Mouse (Mus musculus): ENCODE measurements around the gene Gm45208. TPM values are rescaled to one million over a fixed set of nuclear protein-coding genes. Genes with fewer than 3 reads are reported as not detected.
"Not testable (repeated sequence)": the region's sequence is repeated elsewhere in the genome, so short reads cannot be mapped to it uniquely, and the experiment has no call there.

Gene Gm45208
- total RNA-seq, 4 experiments from 2014 or later, result not detected

GRCm38 (mm10) chrX:7727176-7727575, 5.1 kb downstream of the Gm45208 start:
- no peak for DNase-seq (ENCODE audit: low spot score in 2 of 2)

GRCm38 (mm10) chrX:7728215-7728921, 6.3 kb downstream of the Gm45208 start, which contains the start of gene Praf2:
Praf2 (plus strand) TSS chrX:7728439.
- DNase-seq (ENCODE audit: low spot score in 2 of 2), result peak; percentile 75 to 83

GRCm38 (mm10) chrX:7728922-7729265, 6.8 kb downstream of the Gm45208 start:
- DNase-seq (ENCODE audit: low spot score in 2 of 2), result no peak

GRCm38 (mm10) chrX:7733571-7734156, 11.6 kb downstream of the Gm45208 start:
- peak in 1 of 2 experiments; percentile 51 for DNase-seq (ENCODE audit: low spot score in 2 of 2)

GRCm38 (mm10) chrX:7739336-7740081, 17.5 kb downstream of the Gm45208 start:
- no peak for DNase-seq (ENCODE audit: low spot score in 2 of 2)

GRCm38 (mm10) chrX:7740082-7740819, 18.2 kb downstream of the Gm45208 start:
- no peak for DNase-seq (ENCODE audit: low spot score in 2 of 2)

- no peak for DNase-seq (ENCODE audit: low spot score in 2 of 2)
Measured at GRCm38 (mm10) chrX:7741103-7741502, 19.1 kb downstream of the Gm45208 start.

- no peak for DNase-seq (ENCODE audit: low spot score in 2 of 2)
Measured at GRCm38 (mm10) chrX:7743470-7743869, 21.4 kb downstream of the Gm45208 start.

GRCm38 (mm10) chrX:7744940-7745339, 22.9 kb downstream of the Gm45208 start:
- DNase-seq (ENCODE audit: low spot score in 2 of 2), result no peak

GRCm38 (mm10) chrX:7745429-7745828, 23.4 kb downstream of the Gm45208 start:
- no peak for DNase-seq (ENCODE audit: low spot score in 2 of 2)

- DNase-seq (ENCODE audit: low spot score in 2 of 2), result peak; percentile 55 to 73
Measured at GRCm38 (mm10) chrX:7750432-7751116, 28.5 kb downstream of the Gm45208 start, which contains the start of gene Ccdc120. Ccdc120 (minus strand) TSS chrX:7750905.

GRCm38 (mm10) chrX:7753627-7754026, 31.6 kb downstream of the Gm45208 start:
- DNase-seq (ENCODE audit: low spot score in 2 of 2), result not testable (repeated sequence)

- peak; percentile 88 to 93 for DNase-seq (ENCODE audit: low spot score in 2 of 2)
Measured at GRCm38 (mm10) chrX:7762137-7762920, 40.3 kb downstream of the Gm45208 start, which contains the start of gene Tfe3. Tfe3 (plus strand) TSS chrX:7762560.

GRCm38 (mm10) chrX:7762921-7763197, 40.8 kb downstream of the Gm45208 start:
- DNase-seq (ENCODE audit: low spot score in 2 of 2), result no peak

GRCm38 (mm10) chrX:7763631-7764393, 41.8 kb downstream of the Gm45208 start:
- DNase-seq (ENCODE audit: low spot score in 2 of 2), result no peak

GRCm38 (mm10) chrX:7764657-7765280, 42.7 kb downstream of the Gm45208 start:
- DNase-seq (ENCODE audit: low spot score in 2 of 2), result no peak

GRCm38 (mm10) chrX:7765281-7765670, 43.2 kb downstream of the Gm45208 start:
- DNase-seq (ENCODE audit: low spot score in 2 of 2), result no peak

GRCm38 (mm10) chrX:7765764-7766163, 43.7 kb downstream of the Gm45208 start:
- peak in 1 of 2 experiments; percentile 16 for DNase-seq (ENCODE audit: low spot score in 2 of 2)

Measured in layer of hippocampus, adult 8-10 months (tissue).